Mouse (Mus musculus): ENCODE measurements at regions not wholly inside any gene's neighbourhood (a gene's known extent, or its start where the extent isn't known, plus 50 kb on each side); places are given as distances from the start of the nearest gene placed in this dataset.

- WGBS, result 76% methylated on average over 10 of the region's 10 CpGs
- H3K4me3 ChIP-seq (replicated peaks; ENCODE audit: low read length), result no peak overlapping the region
Observed at GRCm38 (mm10) chr5:119215364-119215763, 455.1 kb upstream of the Tbx3 start.

GRCm38 (mm10) chr5:119216146-119216545 is 454.3 kb upstream of the Tbx3 start:
- H3K27me3 ChIP-seq (ENCODE audit: control insufficient read depth, insufficient read depth, low read length), result no peaks in the 10 kb centered on the region
- 70% methylated on average over 3 of the region's 3 CpGs for WGBS
- TF ChIP-seq POLR2A (IDR thresholded peaks at IDR 0.05; ENCODE audit: borderline replicate concordance, extremely low read depth, insufficient read depth, insufficient read length), result no peak

More at GRCm38 (mm10) chr5:119215364-119215763, 455.1 kb upstream of the Tbx3 start:
- Histone ChIP-seq H3K9me3 (ENCODE audit: control insufficient read depth, low read length) (no peaks in the 10 kb centered on the region), H3K9ac (ENCODE audit: low read depth, low read length, severe bottlenecking) (no peak overlapping the region), H3K36me3 (ENCODE audit: control insufficient read depth, insufficient read depth, low read length) (no peaks in the 10 kb centered on the region), H3K27ac (replicated peaks; ENCODE audit: low read depth, low read length) (no peak overlapping the region), H3K4me1 (ENCODE audit: control insufficient read depth, insufficient read depth, low read length) (0 out of 2 replicates have a peak, but pooled peaks cover 4% of the 10 kb centered on the region), H3K27me3 (ENCODE audit: control insufficient read depth, insufficient read depth, low read length) (no peaks in the 10 kb centered on the region), H3K4me2 (replicated peaks; ENCODE audit: low read depth, low read length, severe bottlenecking) (no peak overlapping the region)
- no peak for TF ChIP-seq POLR2A (IDR thresholded peaks at IDR 0.05; ENCODE audit: borderline replicate concordance, extremely low read depth, insufficient read depth, insufficient read length)
- DNase-seq (ENCODE audit: low spot score) (no peak), ATAC-seq (ENCODE audit: low FRiP score, low read depth) (no peak)

GRCm38 (mm10) chr5:119217077-119217476 is 453.4 kb upstream of the Tbx3 start:
- Histone ChIP-seq H3K4me1 (ENCODE audit: control insufficient read depth, insufficient read depth, low read length) (0 out of 2 replicates have a peak, but pooled peaks cover 4% of the 10 kb centered on the region), H3K27ac (replicated peaks; ENCODE audit: low read depth, low read length) (no peak overlapping the region), H3K27me3 (ENCODE audit: control insufficient read depth, insufficient read depth, low read length) (no peaks in the 10 kb centered on the region), H3K9me3 (ENCODE audit: control insufficient read depth, low read length) (no peaks in the 10 kb centered on the region), H3K4me3 (replicated peaks; ENCODE audit: low read length) (no peak overlapping the region), H3K36me3 (ENCODE audit: control insufficient read depth, insufficient read depth, low read length) (no peaks in the 10 kb centered on the region), H3K9ac (ENCODE audit: low read depth, low read length, severe bottlenecking) (no peak overlapping the region), H3K4me2 (replicated peaks; ENCODE audit: low read depth, low read length, severe bottlenecking) (no peak overlapping the region)
- TF ChIP-seq POLR2A (IDR thresholded peaks at IDR 0.05; ENCODE audit: borderline replicate concordance, extremely low read depth, insufficient read depth, insufficient read length), result no peak
- ATAC-seq (ENCODE audit: low FRiP score, low read depth) (no peak), DNase-seq (ENCODE audit: low spot score) (no peak)
- 34% methylated on average over 9 of the region's 9 CpGs for WGBS

More at GRCm38 (mm10) chr5:119216146-119216545, 454.3 kb upstream of the Tbx3 start:
- DNase-seq (ENCODE audit: low spot score), result no peak
- Histone ChIP-seq H3K4me3 (replicated peaks; ENCODE audit: low read length) (no peak overlapping the region), H3K4me1 (ENCODE audit: control insufficient read depth, insufficient read depth, low read length) (0 out of 2 replicates have a peak, but pooled peaks cover 4% of the 10 kb centered on the region), H3K9me3 (ENCODE audit: control insufficient read depth, low read length) (no peaks in the 10 kb centered on the region), H3K4me2 (replicated peaks; ENCODE audit: low read depth, low read length, severe bottlenecking) (no peak overlapping the region), H3K36me3 (ENCODE audit: control insufficient read depth, insufficient read depth, low read length) (no peaks in the 10 kb centered on the region), H3K9ac (ENCODE audit: low read depth, low read length, severe bottlenecking) (no peak overlapping the region), H3K27ac (replicated peaks; ENCODE audit: low read depth, low read length) (no peak overlapping the region)
- ATAC-seq (ENCODE audit: low FRiP score, low read depth), result no peak

- Histone ChIP-seq H3K9ac (ENCODE audit: low read depth, low read length, severe bottlenecking) (no peak overlapping the region), H3K4me3 (replicated peaks; ENCODE audit: low read length) (no peak overlapping the region), H3K4me2 (replicated peaks; ENCODE audit: low read depth, low read length, severe bottlenecking) (no peak overlapping the region), H3K4me1 (ENCODE audit: control insufficient read depth, insufficient read depth, low read length) (no peaks in the 10 kb centered on the region), H3K27me3 (ENCODE audit: control insufficient read depth, insufficient read depth, low read length) (no peaks in the 10 kb centered on the region), H3K36me3 (ENCODE audit: control insufficient read depth, insufficient read depth, low read length) (no peaks in the 10 kb centered on the region), H3K27ac (replicated peaks; ENCODE audit: low read depth, low read length) (no peak overlapping the region), H3K9me3 (ENCODE audit: control insufficient read depth, low read length) (no peaks in the 10 kb centered on the region)
- TF ChIP-seq POLR2A (IDR thresholded peaks at IDR 0.05; ENCODE audit: borderline replicate concordance, extremely low read depth, insufficient read depth, insufficient read length), result no peak
- no peak for DNase-seq (ENCODE audit: low spot score)
- 76% methylated on average over 5 of the region's 5 CpGs for WGBS
- ATAC-seq (ENCODE audit: low FRiP score, low read depth), result no peak
Observed at GRCm38 (mm10) chr5:119228691-119229090, 441.8 kb upstream of the Tbx3 start.

- no peak for TF ChIP-seq POLR2A (IDR thresholded peaks at IDR 0.05; ENCODE audit: borderline replicate concordance, extremely low read depth, insufficient read depth, insufficient read length)
- DNase-seq (ENCODE audit: low spot score) (no peak), ATAC-seq (ENCODE audit: low FRiP score, low read depth) (no peak)
- Histone ChIP-seq H3K27ac (replicated peaks; ENCODE audit: low read depth, low read length) (no peak overlapping the region), H3K4me1 (ENCODE audit: control insufficient read depth, insufficient read depth, low read length) (no peaks in the 10 kb centered on the region), H3K9me3 (ENCODE audit: control insufficient read depth, low read length) (no peaks in the 10 kb centered on the region), H3K9ac (ENCODE audit: low read depth, low read length, severe bottlenecking) (no peak overlapping the region), H3K4me2 (replicated peaks; ENCODE audit: low read depth, low read length, severe bottlenecking) (no peak overlapping the region), H3K36me3 (ENCODE audit: control insufficient read depth, insufficient read depth, low read length) (no peaks in the 10 kb centered on the region), H3K4me3 (replicated peaks; ENCODE audit: low read length) (no peak overlapping the region), H3K27me3 (ENCODE audit: control insufficient read depth, insufficient read depth, low read length) (no peaks in the 10 kb centered on the region)
- WGBS, result 86% methylated on average over 7 of the region's 7 CpGs
Observed at GRCm38 (mm10) chr5:119232941-119233340, 437.5 kb upstream of the Tbx3 start.

- H3K4me1 ChIP-seq (ENCODE audit: control insufficient read depth, insufficient read depth, low read length), result no peaks in the 10 kb centered on the region
- TF ChIP-seq POLR2A (IDR thresholded peaks at IDR 0.05; ENCODE audit: borderline replicate concordance, extremely low read depth, insufficient read depth, insufficient read length), result no peak
- H3K36me3 ChIP-seq (ENCODE audit: control insufficient read depth, insufficient read depth, low read length), result no peaks in the 10 kb centered on the region
- WGBS, result 64% methylated on average over 10 of the region's 10 CpGs
- no peak overlapping the region for H3K4me2 ChIP-seq (replicated peaks; ENCODE audit: low read depth, low read length, severe bottlenecking)
- no peak overlapping the region for H3K4me3 ChIP-seq (replicated peaks; ENCODE audit: low read length)
- H3K27me3 ChIP-seq (ENCODE audit: control insufficient read depth, insufficient read depth, low read length), result no peaks in the 10 kb centered on the region
- H3K9me3 ChIP-seq (ENCODE audit: control insufficient read depth, low read length), result no peaks in the 10 kb centered on the region
- DNase-seq (ENCODE audit: low spot score), result no peak
- H3K9ac ChIP-seq (ENCODE audit: low read depth, low read length, severe bottlenecking), result no peak overlapping the region
- no peak for ATAC-seq (ENCODE audit: low FRiP score, low read depth)
- no peak overlapping the region for H3K27ac ChIP-seq (replicated peaks; ENCODE audit: low read depth, low read length)
Observed at GRCm38 (mm10) chr5:119235884-119236283, 434.6 kb upstream of the Tbx3 start.

Data from limb, embryonic 14.5 days (tissue).